Mouse (Mus musculus) spleen, adult 2 months (tissue): Measurements from ENCODE around the gene Rbms3.

Source experiments
- CTCF ChIP-seq: fragments of 200-500 bp; IDR thresholded peaks from 2 replicates; pipeline ENCODE4 v1.5.1; 2011; ENCODE audit warnings: mild to moderate bottlenecking, inconsistent platforms; ENCODE audit not compliant: insufficient read depth, insufficient read length, insufficient replicate concordance; ENCODE audit errors: extremely low read depth
- POLR2A ChIP-seq: fragments of 200-500 bp; IDR thresholded peaks from 2 replicates; pipeline ENCODE4 v1.6.1; 2011; ENCODE audit warnings: low read depth, low read length, inconsistent platforms

DNA sequence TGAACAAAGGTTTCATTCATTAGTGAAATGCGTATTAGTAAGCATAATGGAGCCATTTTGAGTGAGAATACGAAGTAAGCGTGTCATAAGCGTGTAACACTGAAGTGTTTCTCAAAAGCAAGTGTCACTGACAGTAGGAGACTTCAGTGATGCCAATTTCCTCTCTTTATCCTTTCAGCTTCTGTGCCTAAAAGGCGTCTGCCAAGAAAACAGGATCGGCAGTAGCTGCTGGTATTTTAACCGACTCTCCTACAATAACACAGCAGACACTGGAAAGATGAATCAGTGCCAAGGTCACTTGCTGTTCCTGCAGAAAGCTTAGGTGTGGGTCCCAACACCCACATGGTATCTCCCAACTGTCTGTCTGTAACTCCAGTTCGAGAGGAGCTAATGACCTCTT is 985.1 kb downstream of the Rbms3 start:
- TF ChIP-seq POLR2A (no peak), CTCF (no peak)
